Mouse (Mus musculus) heart, postnatal 0 days (tissue): ENCODE measurements around the gene Arhgap23. TPM values are rescaled to one million over a fixed set of nuclear protein-coding genes. Genes with fewer than 3 reads are reported as not detected.

Experiments used
- ATAC-seq: fragments of 200-750 bp; cut with Nextera tagmentation; 2 replicates; pipeline ENCODE4 v1.8.0; 2017; ENCODE audit warnings: low read depth, moderate number of reproducible peaks, moderate library complexity; ENCODE audit not compliant: insufficient read depth
- DNase-seq: peaks from one replicate; pipeline ENCODE4 v3.0.0-alpha.2; 2016; ENCODE audit warnings: low spot score
- H3K27ac ChIP-seq: fragments of 300-500 bp; sonication (generic); 2 replicates; pipeline ENCODE4 v1.5.1; 2014; ENCODE audit warnings: low read depth, mild to moderate bottlenecking
- H3K27me3 ChIP-seq: fragments of 300-500 bp; sonication (generic); 2 replicates; pipeline ENCODE4 v1.6.1; 2014; ENCODE audit warnings: low read length, mixed read lengths; ENCODE audit not compliant: control insufficient read depth, insufficient read depth
- H3K36me3 ChIP-seq: fragments of 300-500 bp; sonication (generic); replicated peaks from 2 replicates; pipeline ENCODE4 v1.6.1; 2014; ENCODE audit warnings: low read length, mixed read lengths; ENCODE audit not compliant: control insufficient read depth, insufficient read depth
- H3K4me1 ChIP-seq: fragments of 300-500 bp; sonication (generic); 2 replicates; pipeline ENCODE4 v1.6.1; 2014; ENCODE audit warnings: antibody characterized with exemption; ENCODE audit not compliant: control insufficient read depth, insufficient read depth
- H3K4me2 ChIP-seq: fragments of 300-500 bp; sonication (generic); 2 replicates; pipeline ENCODE4 v1.6.1; 2014; ENCODE audit warnings: low read depth, mild to moderate bottlenecking, low read length, moderate library complexity
- H3K4me3 ChIP-seq: fragments of 300-500 bp; sonication (generic); 2 replicates; pipeline ENCODE4 v1.5.1; 2014; ENCODE audit warnings: low read depth, low read length
- H3K9ac ChIP-seq: fragments of 300-500 bp; sonication (generic); replicated peaks from 2 replicates; pipeline ENCODE4 v1.6.1; 2014; ENCODE audit warnings: low read depth, low read length, mixed read lengths
- H3K9me3 ChIP-seq: fragments of 300-500 bp; sonication (generic); replicated peaks from 2 replicates; pipeline ENCODE4 v1.6.1; 2016; ENCODE audit warnings: low read length; ENCODE audit not compliant: control insufficient read depth
- CTCF ChIP-seq: IDR thresholded peaks from 2 replicates; pipeline ENCODE4 v1.5.1; 2016; ENCODE audit warnings: antibody characterized with exemption, control low read depth, low read depth
- EP300 ChIP-seq: IDR thresholded peaks from 2 replicates; pipeline ENCODE4 v1.6.1; 2016; ENCODE audit warnings: antibody characterized with exemption, low read depth
- WGBS: fragments of 180-500 bp; shearing (Covaris S2); extraction: QIAGEN DNeasy Blood & Tissue Kit; methylation state at CpG from one replicate; pipeline ENCODE4 v1.1.7; 2014; 5-methylcytosine and 5-hydroxymethylcytosine counted together
- polyA plus RNA-seq: library from polyadenylated mRNA; unstranded; fragments of >200 nt; fragmentation: Nextera tagmentation; extraction: Ambion mirVana; gene quantifications from 2 replicates; pipeline ENCODE4 v1.2.1, GENCODE M21; 2015
- total RNA-seq: library from RNA; depleted of rRNA; stranded (reverse); fragments of >200 nt; gene quantifications from 2 replicates; pipeline ENCODE4 v1.2.3, GENCODE M21; 2014; ENCODE audit warnings: low replicate concordance

Arhgap23 gene
- total and polyA plus RNA-seq, 2 experiments from 2014 or later = 3.8 to 44.0 TPM

GRCm38 (mm10) chr11:97513066-97513465 is 97.7 kb downstream of the Arhgap23 start:
- Histone ChIP-seq H3K36me3 (no peaks in the 10 kb centered on the region), H3K4me3 (no peak overlapping the region), H3K27me3 (no peaks in the 10 kb centered on the region), H3K9ac (no peak overlapping the region), H3K4me2 (no peak overlapping the region), H3K27ac (no peak overlapping the region), H3K4me1 (no peaks in the 10 kb centered on the region), H3K9me3 (no peaks in the 10 kb centered on the region)
- WGBS = 73% methylated on average over 3 of the region's 3 CpGs
- no peak for DNase-seq
- TF ChIP-seq CTCF (no peak), EP300 (no peak)
- no peak for ATAC-seq

GRCm38 (mm10) chr11:97520541-97520940 is 105.2 kb downstream of the Arhgap23 start:
- no peak overlapping the region for H3K4me2 ChIP-seq
- H3K4me3 ChIP-seq = no peak overlapping the region
- no peaks in the 10 kb centered on the region for H3K4me1 ChIP-seq
- no peak for TF ChIP-seq EP300
- no peak for TF ChIP-seq CTCF
- no peak overlapping the region for H3K9ac ChIP-seq
- H3K36me3 ChIP-seq = no peaks in the 10 kb centered on the region
- H3K9me3 ChIP-seq = no peaks in the 10 kb centered on the region
- peaks cover 23% of the 10 kb centered on the region for H3K27me3 ChIP-seq
- WGBS = 86% methylated on average over 7 of the region's 7 CpGs
- no peak overlapping the region for H3K27ac ChIP-seq
- DNase-seq = no peak
- no peak for ATAC-seq

- Histone ChIP-seq H3K27me3 (peaks cover 33% of the 10 kb centered on the region), H3K27ac (no peak overlapping the region), H3K4me3 (no peak overlapping the region), H3K4me1 (no peaks in the 10 kb centered on the region), H3K9ac (no peak overlapping the region), H3K4me2 (no peak overlapping the region), H3K36me3 (no peaks in the 10 kb centered on the region), H3K9me3 (no peaks in the 10 kb centered on the region)
- ATAC-seq (no peak), DNase-seq (no peak)
- 69% methylated on average over 29 of the region's 29 CpGs for WGBS
- TF ChIP-seq EP300 = no peak
- no peak for TF ChIP-seq CTCF
These were observed 106.6 kb downstream of the Arhgap23 start for GRCm38 (mm10) chr11:97521741-97522474.

- Histone ChIP-seq H3K4me1 (no peaks in the 10 kb centered on the region), H3K36me3 (no peaks in the 10 kb centered on the region), H3K27me3 (peaks cover 33% of the 10 kb centered on the region), H3K9me3 (no peaks in the 10 kb centered on the region), H3K4me2 (no peak overlapping the region), H3K4me3 (no peak overlapping the region), H3K27ac (no peak overlapping the region), H3K9ac (no peak overlapping the region)
- ATAC-seq (no peak), DNase-seq (no peak)
- WGBS = 86% methylated on average over 14 of the region's 14 CpGs
- no peak for TF ChIP-seq EP300
- no peak for TF ChIP-seq CTCF
These were observed 107.8 kb downstream of the Arhgap23 start for GRCm38 (mm10) chr11:97523107-97523506.

GRCm38 (mm10) chr11:97523827-97524261 is 108.5 kb downstream of the Arhgap23 start:
- Histone ChIP-seq H3K9ac (no peak overlapping the region), H3K4me1 (no peaks in the 10 kb centered on the region), H3K36me3 (no peaks in the 10 kb centered on the region), H3K27me3 (peaks cover 36% of the 10 kb centered on the region), H3K4me2 (no peak overlapping the region), H3K4me3 (no peak overlapping the region), H3K9me3 (no peaks in the 10 kb centered on the region), H3K27ac (no peak overlapping the region)
- TF ChIP-seq EP300 (no peak), CTCF (no peak)
- DNase-seq = no peak
- ATAC-seq = no peak
- WGBS = 12% methylated on average over 1 of the region's 1 CpGs

- 57% methylated on average over 9 of the region's 9 CpGs for WGBS
- no peaks in the 10 kb centered on the region for H3K36me3 ChIP-seq
- TF ChIP-seq CTCF (no peak), EP300 (no peak)
- no peak overlapping the region for H3K9ac ChIP-seq
- ATAC-seq (no peak), DNase-seq (no peak)
- no peak overlapping the region for H3K4me3 ChIP-seq
- no peak overlapping the region for H3K27ac ChIP-seq
- H3K9me3 ChIP-seq = no peaks in the 10 kb centered on the region
- peaks cover 36% of the 10 kb centered on the region for H3K27me3 ChIP-seq
- no peak overlapping the region for H3K4me2 ChIP-seq
- H3K4me1 ChIP-seq = no peaks in the 10 kb centered on the region
These were observed 109.0 kb downstream of the Arhgap23 start for GRCm38 (mm10) chr11:97524306-97524705.
